Mouse (Mus musculus) E14TG2a.4 (cell line): Measurements from ENCODE around the gene Spin1.

Experiments used
- CTCF ChIP-seq: conservative IDR thresholded peaks from 2 replicates; pipeline ENCODE4 v1.5.1; 2014; ENCODE audit warnings: low read length
- NANOG ChIP-seq: IDR thresholded peaks from 2 replicates; pipeline ENCODE4 v1.6.1; 2014; ENCODE audit warnings: borderline replicate concordance, low read length, mixed read lengths

- TF ChIP-seq CTCF (no peak), NANOG (no peak)
These were observed 12.5 kb upstream of the Spin1 start for GRCm38 (mm10) chr13:51088207-51088606.
